Mouse (Mus musculus) heart, embryonic 15.5 days (tissue): ENCODE measurements at regions not wholly inside any gene's neighbourhood (a gene's known extent, or its start where the extent isn't known, plus 50 kb on each side); places are given as distances from the start of the nearest gene placed in this dataset.
A peak's percentile ranks its signal among the peaks of the same experiment; 100 is the strongest.
"Not testable (repeated sequence)": the region's sequence is repeated elsewhere in the genome, so short reads cannot be mapped to it uniquely, and the experiment has no call there.

Experiments
- ATAC-seq: fragments of 200-750 bp; cut with Nextera tagmentation; replicated peaks from 2 replicates; pipeline ENCODE4 v1.8.0; 2017; ENCODE audit warnings: low read depth, moderate TSS enrichment; ENCODE audit not compliant: insufficient number of reproducible peaks, insufficient read depth, low FRiP score
- H3K27ac ChIP-seq: fragments of 300-500 bp; sonication (generic); 2 replicates; pipeline ENCODE4 v1.5.1; 2015; ENCODE audit warnings: mild to moderate bottlenecking, inconsistent platforms
- H3K27me3 ChIP-seq: fragments of 300-500 bp; sonication (generic); 2 replicates; pipeline ENCODE4 v1.6.1; 2015; ENCODE audit warnings: inconsistent platforms
- H3K36me3 ChIP-seq: fragments of 300-500 bp; sonication (generic); 2 replicates; pipeline ENCODE4 v1.6.1; 2015; ENCODE audit warnings: mild to moderate bottlenecking, inconsistent platforms
- H3K4me1 ChIP-seq: fragments of 300-500 bp; sonication (generic); replicated peaks from 2 replicates; pipeline ENCODE4 v1.6.1; 2015; ENCODE audit warnings: inconsistent platforms
- H3K4me2 ChIP-seq: fragments of 300-500 bp; sonication (generic); 2 replicates; pipeline ENCODE4 v1.6.1; 2015; ENCODE audit warnings: inconsistent platforms, mild to moderate bottlenecking, moderate library complexity
- H3K4me3 ChIP-seq: fragments of 300-500 bp; sonication (generic); 2 replicates; pipeline ENCODE4 v1.5.1; 2015; ENCODE audit warnings: mild to moderate bottlenecking, inconsistent platforms
- H3K9ac ChIP-seq: fragments of 300-500 bp; sonication (generic); 2 replicates; pipeline ENCODE4 v1.6.1; 2015; ENCODE audit warnings: mild to moderate bottlenecking, inconsistent platforms
- H3K9me3 ChIP-seq: fragments of 300-500 bp; sonication (generic); replicated peaks from 2 replicates; pipeline ENCODE4 v1.6.1; 2016; ENCODE audit warnings: inconsistent platforms
- WGBS: fragments of 180-500 bp; shearing (Covaris S2); methylation state at CpG from one replicate; pipeline ENCODE4 v1.1.7; 2015; ENCODE audit warnings: mixed read lengths; 5-methylcytosine and 5-hydroxymethylcytosine counted together

- no peak overlapping the region for H3K27ac ChIP-seq
- H3K4me1 ChIP-seq = no peaks in the 10 kb centered on the region
- no peak overlapping the region for H3K9ac ChIP-seq
- no peak for ATAC-seq
- no peak overlapping the region for H3K4me3 ChIP-seq
- H3K4me2 ChIP-seq = no peak overlapping the region
- H3K27me3 ChIP-seq = no peaks in the 10 kb centered on the region
- no peaks in the 10 kb centered on the region for H3K36me3 ChIP-seq
- WGBS = 84% methylated on average over 9 of the region's 9 CpGs
- H3K9me3 ChIP-seq = no peaks in the 10 kb centered on the region
Measured at GRCm38 (mm10) chr3:117265790-117266189, 94.9 kb downstream of the Plppr4 start.

GRCm38 (mm10) chr3:117247833-117248232, 112.8 kb downstream of the Plppr4 start:
- no peaks in the 10 kb centered on the region for H3K27me3 ChIP-seq
- no peaks in the 10 kb centered on the region for H3K36me3 ChIP-seq
- no peak for ATAC-seq
- H3K9ac ChIP-seq = no peak overlapping the region
- no peak overlapping the region for H3K4me2 ChIP-seq
- H3K4me3 ChIP-seq = no peak overlapping the region
- H3K27ac ChIP-seq = no peak overlapping the region
- no peaks in the 10 kb centered on the region for H3K4me1 ChIP-seq
- H3K9me3 ChIP-seq = no peaks in the 10 kb centered on the region

- 88% methylated on average over 6 of the region's 6 CpGs for WGBS
- H3K9ac ChIP-seq = no peak overlapping the region
- no peaks in the 10 kb centered on the region for H3K27me3 ChIP-seq
- H3K36me3 ChIP-seq = no peaks in the 10 kb centered on the region
- H3K27ac ChIP-seq = no peak overlapping the region
- no peak overlapping the region for H3K4me3 ChIP-seq
- ATAC-seq = no peak
- no peaks in the 10 kb centered on the region for H3K4me1 ChIP-seq
- H3K9me3 ChIP-seq = no peaks in the 10 kb centered on the region
- no peak overlapping the region for H3K4me2 ChIP-seq
Measured at GRCm38 (mm10) chr3:117241810-117242209, 118.9 kb downstream of the Plppr4 start.

GRCm38 (mm10) chr3:117226616-117227015, 134.1 kb downstream of the Plppr4 start:
- no peaks in the 10 kb centered on the region for H3K4me1 ChIP-seq
- H3K4me3 ChIP-seq = no peak overlapping the region
- no peaks in the 10 kb centered on the region for H3K9me3 ChIP-seq
- no peaks in the 10 kb centered on the region for H3K36me3 ChIP-seq
- H3K4me2 ChIP-seq = no peak overlapping the region
- H3K27ac ChIP-seq = no peak overlapping the region
- H3K9ac ChIP-seq = no peak overlapping the region
- 82% methylated on average over 3 of the region's 3 CpGs for WGBS
- no peaks in the 10 kb centered on the region for H3K27me3 ChIP-seq
- no peak for ATAC-seq

GRCm38 (mm10) chr3:117225041-117225440, 135.6 kb downstream of the Plppr4 start:
- Histone ChIP-seq H3K4me1 (no peaks in the 10 kb centered on the region), H3K36me3 (no peaks in the 10 kb centered on the region), H3K9me3 (no peaks in the 10 kb centered on the region), H3K9ac (no peak overlapping the region), H3K4me3 (no peak overlapping the region), H3K27me3 (no peaks in the 10 kb centered on the region), H3K27ac (no peak overlapping the region), H3K4me2 (no peak overlapping the region)
- 64% methylated on average over 2 of the region's 2 CpGs for WGBS
- no peak for ATAC-seq

- no peak overlapping the region for H3K4me3 ChIP-seq
- H3K27ac ChIP-seq = no peak overlapping the region
- no peak overlapping the region for H3K4me2 ChIP-seq
- no peaks in the 10 kb centered on the region for H3K27me3 ChIP-seq
- no peak for ATAC-seq
- no peak overlapping the region for H3K9ac ChIP-seq
- H3K36me3 ChIP-seq = no peaks in the 10 kb centered on the region
- 44% methylated on average over 1 of the region's 1 CpGs for WGBS
- no peaks in the 10 kb centered on the region for H3K9me3 ChIP-seq
- no peaks in the 10 kb centered on the region for H3K4me1 ChIP-seq
Measured at GRCm38 (mm10) chr3:117217952-117218351, 142.7 kb downstream of the Plppr4 start.

GRCm38 (mm10) chr3:117191903-117192302, 168.8 kb downstream of the Plppr4 start:
- no peaks in the 10 kb centered on the region for H3K9me3 ChIP-seq
- no peak overlapping the region for H3K4me3 ChIP-seq
- no peaks in the 10 kb centered on the region for H3K36me3 ChIP-seq
- no peak overlapping the region for H3K4me2 ChIP-seq
- no peaks in the 10 kb centered on the region for H3K4me1 ChIP-seq
- no peak overlapping the region for H3K9ac ChIP-seq
- ATAC-seq = no peak
- H3K27me3 ChIP-seq = no peaks in the 10 kb centered on the region
- 55% methylated on average over 1 of the region's 1 CpGs for WGBS
- no peak overlapping the region for H3K27ac ChIP-seq

- Histone ChIP-seq H3K4me3 (no peak overlapping the region), H3K9ac (no peak overlapping the region), H3K27me3 (no peaks in the 10 kb centered on the region), H3K9me3 (no peaks in the 10 kb centered on the region), H3K27ac (no peak overlapping the region), H3K4me1 (no peaks in the 10 kb centered on the region), H3K36me3 (no peaks in the 10 kb centered on the region), H3K4me2 (no peak overlapping the region)
- WGBS = 64% methylated on average over 3 of the region's 3 CpGs
- no peak for ATAC-seq
Measured at GRCm38 (mm10) chr3:117188782-117189500, 171.7 kb downstream of the Plppr4 start.

GRCm38 (mm10) chr3:117183654-117184184, 177.0 kb downstream of the Plppr4 start:
- no peaks in the 10 kb centered on the region for H3K4me1 ChIP-seq
- H3K4me3 ChIP-seq = no peak overlapping the region
- no peaks in the 10 kb centered on the region for H3K36me3 ChIP-seq
- H3K4me2 ChIP-seq = no peak overlapping the region
- H3K9me3 ChIP-seq = no peaks in the 10 kb centered on the region
- H3K9ac ChIP-seq = no peak overlapping the region
- WGBS = 88% methylated on average over 4 of the region's 4 CpGs
- no peak for ATAC-seq
- no peak overlapping the region for H3K27ac ChIP-seq
- no peaks in the 10 kb centered on the region for H3K27me3 ChIP-seq

GRCm38 (mm10) chr3:117169740-117170139, 190.9 kb downstream of the Plppr4 start:
- ATAC-seq = no peak
- no peaks in the 10 kb centered on the region for H3K36me3 ChIP-seq
- H3K4me1 ChIP-seq = no peaks in the 10 kb centered on the region
- no peak overlapping the region for H3K4me3 ChIP-seq
- H3K9ac ChIP-seq = no peak overlapping the region
- no peaks in the 10 kb centered on the region for H3K9me3 ChIP-seq
- H3K27ac ChIP-seq = no peak overlapping the region
- H3K27me3 ChIP-seq = no peaks in the 10 kb centered on the region
- no peak overlapping the region for H3K4me2 ChIP-seq
- 74% methylated on average over 2 of the region's 2 CpGs for WGBS

GRCm38 (mm10) chr3:117163046-117163445, 194.3 kb upstream of the Palmd start:
- H3K27ac ChIP-seq = peak overlapping the region; percentile 47
- no peaks in the 10 kb centered on the region for H3K36me3 ChIP-seq
- H3K4me2 ChIP-seq = no peak overlapping the region
- H3K27me3 ChIP-seq = no peaks in the 10 kb centered on the region
- no peak overlapping the region for H3K4me3 ChIP-seq
- no peak overlapping the region for H3K9ac ChIP-seq
- ATAC-seq = no peak
- H3K4me1 ChIP-seq = peaks cover 2% of the 10 kb centered on the region; the same call in 1 of the 2 replicates
- H3K9me3 ChIP-seq = no peaks in the 10 kb centered on the region
- WGBS = 8% methylated on average over 1 of the region's 1 CpGs

- WGBS = 88% methylated on average over 3 of the region's 3 CpGs
- H3K27me3 ChIP-seq, H3K4me1 ChIP-seq, ATAC-seq, H3K4me2 ChIP-seq, H3K9me3 ChIP-seq, H3K36me3 ChIP-seq, H3K9ac ChIP-seq, H3K4me3 ChIP-seq, H3K27ac ChIP-seq: not testable (repeated sequence)
Measured at GRCm38 (mm10) chr3:117160689-117161088, 191.9 kb upstream of the Palmd start.
